Mouse (Mus musculus) frontal cortex, adult (tissue): ENCODE measurements around the gene Pgrmc1.
A peak's percentile ranks its signal among the peaks of the same experiment; 100 is the strongest.

Experiments used
- ATAC-seq: cut with Nextera tagmentation; 2 replicates; pipeline ENCODE4 v1.9.2; 2017; ENCODE audit warnings: mild to moderate bottlenecking, moderate library complexity, mixed read lengths; ENCODE audit not compliant: low TSS enrichment

Gene Pgrmc1

GRCm38 (mm10) chrX:36602926-36603325, 4.9 kb downstream of the Pgrmc1 start:
- no peak for ATAC-seq

GRCm38 (mm10) chrX:36604040-36604439, 6.0 kb downstream of the Pgrmc1 start:
- ATAC-seq = no peak

- no peak for ATAC-seq
Observed at GRCm38 (mm10) chrX:36609117-36609516, 11.1 kb downstream of the Pgrmc1 start.

- peak; percentile 85; the same call in 1 of the 2 replicates for ATAC-seq
Observed at GRCm38 (mm10) chrX:36628102-36628501, 30.1 kb downstream of the Pgrmc1 start.

- ATAC-seq = no peak
Observed at GRCm38 (mm10) chrX:36630771-36631170, 32.8 kb downstream of the Pgrmc1 start.

GRCm38 (mm10) chrX:36640046-36640445, 42.0 kb downstream of the Pgrmc1 start:
- peak; percentile 89 for ATAC-seq

GRCm38 (mm10) chrX:36644657-36645551, 46.9 kb downstream of the Pgrmc1 start, which contains the start of gene Akap17b:
TSS of gene Akap17b (minus strand) at chrX:36645395.
- peak; percentile 98 for ATAC-seq
